Mouse (Mus musculus) cerebellum, postnatal 10 days (tissue): Measurements from ENCODE around the gene Try10.
"Not testable (repeated sequence)": the region's sequence is repeated elsewhere in the genome, so short reads cannot be mapped to it uniquely, and the experiment has no call there.

Experiments
- DNase-seq, 2 experiments: peaks; one replicate each; pipeline ENCODE4 v3.0.0; 2021; ENCODE audit warnings: mixed read lengths in 2 of 2

The Try10 gene

DNA sequence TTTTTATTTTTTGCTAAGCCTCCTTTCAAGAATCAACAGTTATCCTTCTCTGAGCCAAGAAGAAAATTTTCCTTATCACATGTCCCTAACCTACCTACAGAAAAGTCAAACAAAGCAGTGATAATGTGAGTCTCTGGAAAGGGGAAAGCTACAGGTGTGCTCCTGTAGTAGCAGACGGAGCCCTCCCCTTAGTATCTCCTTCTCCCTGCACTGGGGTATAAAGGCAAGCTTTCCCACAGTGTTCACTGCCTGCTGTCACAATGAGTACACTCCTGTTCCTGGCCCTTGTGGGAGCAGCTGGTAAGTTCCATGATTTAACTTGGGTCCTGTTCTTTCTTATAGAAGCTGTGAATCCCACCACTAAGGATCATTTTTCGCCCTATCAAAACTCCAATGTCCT lies at the start of gene Try10:
Gene Try10 (plus strand): TSS at position 174 of the 400 bp plus-strand sequence.
- DNase-seq = no peak

DNA sequence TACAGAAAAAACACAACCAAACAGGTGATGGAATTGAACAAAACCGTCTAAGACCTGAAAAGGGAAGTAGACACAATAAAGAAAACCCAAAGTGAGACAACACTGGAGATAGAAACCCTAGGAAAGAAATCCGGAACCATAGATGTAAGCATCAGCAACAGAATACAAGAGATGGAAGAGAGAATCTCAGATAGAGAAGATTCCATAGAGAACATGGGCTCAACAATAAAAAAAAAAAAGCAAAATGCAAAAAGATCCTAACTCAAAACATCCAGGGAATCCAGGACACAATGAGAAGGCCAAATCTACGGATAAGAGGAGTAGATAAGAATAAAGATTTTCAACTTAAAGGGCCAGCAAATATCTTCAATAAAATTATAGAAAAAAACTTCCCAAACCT lies 37.2 kb upstream of the Try10 start, which contains the start of gene Try5:
Gene Try5 (minus strand): TSS at position 101 of the 400 bp plus-strand sequence.
- not testable (repeated sequence) for DNase-seq

DNA sequence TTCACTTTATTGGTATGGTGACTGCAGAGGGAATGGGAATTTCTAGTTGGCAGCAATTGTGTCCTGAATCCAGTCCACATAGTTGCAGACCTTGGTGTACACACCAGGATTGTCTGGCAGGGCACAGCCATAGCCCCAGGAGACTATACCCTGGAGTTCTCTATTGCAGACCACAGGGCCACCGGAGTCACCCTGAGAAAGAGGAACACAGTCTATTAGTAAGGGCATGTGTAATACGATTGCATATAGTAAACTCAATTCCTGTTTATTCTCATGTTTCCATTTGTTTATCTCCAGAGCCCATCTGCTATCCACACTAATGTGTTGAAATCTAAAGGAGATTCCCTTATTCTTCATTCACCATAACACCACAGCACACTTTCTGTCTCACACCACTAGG lies 19.9 kb downstream of the Try10 start:
- not testable (repeated sequence) for DNase-seq

DNA sequence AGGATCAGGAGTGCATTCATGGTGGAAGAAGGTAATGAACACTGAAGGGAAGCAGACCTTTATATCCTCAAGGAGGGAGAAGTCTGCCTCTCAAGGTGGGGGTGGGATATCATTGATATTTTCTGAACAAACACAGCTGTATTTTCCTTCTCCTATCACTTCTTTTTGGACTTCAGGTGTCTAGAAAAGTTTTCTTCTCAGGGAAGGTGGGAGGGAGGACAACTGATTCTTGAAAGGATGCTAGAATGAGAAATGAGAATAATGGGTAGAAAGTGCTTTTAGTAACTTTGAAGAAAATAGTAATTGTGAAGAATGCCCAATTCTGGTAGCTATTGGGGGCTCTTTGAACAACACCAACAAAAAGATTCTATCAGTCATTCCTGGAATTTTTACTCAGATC lies 23.7 kb downstream of the Try10 start, which contains the start of gene Prss3:
Gene Prss3 (minus strand): TSS at position 101 of the 400 bp plus-strand sequence.
- not testable (repeated sequence) for DNase-seq

DNA sequence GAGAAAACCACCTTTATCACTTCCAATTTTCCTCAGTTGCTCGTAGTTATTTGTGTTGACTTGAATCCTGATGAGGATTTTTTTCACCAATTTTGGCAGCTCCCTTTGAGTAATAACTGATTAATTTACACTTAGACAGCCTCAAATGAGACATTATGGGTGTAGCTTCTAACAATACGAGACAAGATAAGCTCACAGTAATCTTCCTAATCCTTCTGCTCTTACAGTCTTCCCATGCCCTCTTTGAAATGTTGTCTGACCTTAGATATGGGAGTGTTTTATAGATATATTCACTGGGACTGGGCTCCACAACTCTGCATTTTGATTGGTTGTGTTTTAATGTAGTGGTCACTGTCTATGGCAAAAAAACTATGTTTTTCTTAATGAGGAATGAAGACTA lies 32.9 kb downstream of the Try10 start:
- no peak for DNase-seq

DNA sequence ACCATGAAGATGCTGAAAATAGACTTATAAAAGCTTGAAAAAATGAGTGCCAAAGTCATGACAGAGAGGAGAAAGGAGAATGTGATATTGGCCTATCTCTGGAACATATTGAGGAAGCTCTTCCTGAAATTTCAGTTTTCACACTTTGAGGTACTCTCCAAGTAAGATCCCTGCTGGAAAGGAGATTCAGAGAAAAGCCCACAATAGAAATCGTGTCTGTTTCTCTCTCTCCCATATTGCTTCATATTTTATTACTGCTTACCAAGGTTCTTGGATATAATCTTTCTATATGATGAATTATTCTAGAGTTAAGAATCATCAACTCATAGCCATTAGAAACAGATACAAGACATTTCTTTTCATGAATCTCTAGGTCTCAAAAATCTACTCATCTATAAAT lies 37.7 kb downstream of the Try10 start:
- not testable (repeated sequence) for DNase-seq

DNA sequence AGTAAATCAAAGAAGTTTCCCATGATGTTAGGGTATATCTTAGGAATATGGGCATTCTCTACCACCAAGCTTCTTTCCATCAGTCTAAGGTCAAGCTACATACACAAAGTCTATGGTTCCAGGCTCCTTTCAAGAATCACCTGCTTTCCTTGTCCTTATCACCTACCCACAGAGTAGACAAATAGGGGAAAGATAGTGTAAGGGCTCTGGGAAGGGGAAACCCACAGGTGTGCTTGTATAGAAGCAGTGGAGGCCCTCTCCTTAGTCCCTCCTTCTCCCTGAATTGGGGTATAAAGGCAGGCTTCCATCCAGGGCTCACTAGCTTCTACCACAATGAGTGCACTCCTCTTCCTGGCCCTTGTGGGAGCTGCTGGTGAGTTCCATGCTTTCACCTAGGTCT lies 38.2 kb downstream of the Try10 start, which contains the start of gene Gm5771:
Gene Gm5771 (plus strand): TSS at position 301 of the 400 bp plus-strand sequence.
- DNase-seq = not testable (repeated sequence)
